In genomic region chr2:154557184-154557832, GRCm38 (mm10) we compare ENCODE assay signal across 12 mouse cellular contexts. TPM values are rescaled to one million over a fixed set of nuclear protein-coding genes. Genes with fewer than 3 reads are reported as not detected.
DNase-seq lines count a peak whose midpoint lies in the region; TF ChIP-seq lines count a peak whose summit lies in the region.
"Had no signal": no experiment of that assay in that cellular context is flagged by ENCODE, and none has a peak within 500 bp of the region (broad histone marks: within the 10 kb centered on the region; RNA-seq: fewer than 3 reads in every experiment).

No protein-coding gene starts in this region.

- TF ChIP-seq POLR2A in kidney, adult 2 months (IDR thresholded peaks at IDR 0.05; ENCODE audit: low read depth, low read length) = no peak
- no peak for TF ChIP-seq POLR2A in cortical plate, adult 2 months (IDR thresholded peaks at IDR 0.05; ENCODE audit: extremely low read depth, insufficient read depth, low read length)

- no peaks in the 10 kb centered on the region for H3K27me3 ChIP-seq in kidney, adult 2 months (replicated peaks; ENCODE audit: control insufficient read depth, insufficient read depth, low read length)

- H3K27ac ChIP-seq in kidney, adult 2 months (ENCODE audit: insufficient read depth, low read depth, low read length) = no peak overlapping the region
- H3K27ac ChIP-seq in cortical plate, adult 2 months (ENCODE audit: insufficient read depth, low read length) = peak overlapping the region; percentile 74; the same call in 1 of the 2 replicates

- H3K36me3 ChIP-seq in kidney, adult 2 months (ENCODE audit: control insufficient read depth, insufficient read depth, low read length) = no peaks in the 10 kb centered on the region

- TF ChIP-seq CTCF in kidney, adult 2 months (conservative IDR thresholded peaks at IDR 0.05; ENCODE audit: insufficient read depth, insufficient read length, low read depth, low read length) = no peak
- TF ChIP-seq CTCF in cortical plate, adult 2 months (IDR thresholded peaks at IDR 0.05; ENCODE audit: extremely low read depth, insufficient read depth, low read length) = no peak

- peak; percentile 42 for DNase-seq in kidney, adult 2 months
- no peak for DNase-seq in kidney, adult 8-10 months
- DNase-seq in 3T3-L1 (ENCODE audit: low read depth, low spot score) = peak; percentile 40
- DNase-seq in kidney, postnatal 4 days = peak; percentile 31 to 53
- no peak for DNase-seq in urinary bladder, postnatal 14 days (ENCODE audit: low spot score)
- no peak for DNase-seq in right cerebral cortex, postnatal 14 days
- no peak for DNase-seq in layer of hippocampus, postnatal 36 days

- 53% methylated on average over 5 of the region's 5 CpGs for WGBS in kidney, adult 2 months

- no peaks in the 10 kb centered on the region for H3K4me1 ChIP-seq in kidney, adult 2 months (ENCODE audit: control insufficient read depth, insufficient read depth, low read length)
- peaks cover 3% of the 10 kb centered on the region for H3K4me1 ChIP-seq in cortical plate, adult 2 months (ENCODE audit: control insufficient read depth, insufficient read depth, low read length)

- H3K4me3 ChIP-seq in kidney, adult 2 months (ENCODE audit: insufficient read depth, low read depth, low read length) = no peak overlapping the region
- H3K4me3 ChIP-seq in cortical plate, adult 2 months (ENCODE audit: insufficient read depth, low read length) = peak overlapping the region; percentile 93

RNA-seq across cellular contexts. Expression of gene Necab3, which starts 1.4 kb away (rescaled TPM):
- polyA plus RNA-seq in kidney, adult 2 months (2012; rRNA removed) = 1.5 and 1.8 TPM in 2 replicates
- 122 and 131 TPM in 2 replicates for polyA plus RNA-seq in cortical plate, adult 2 months (2012; rRNA removed)
- 10 to 100 TPM; 26.8 to 28.6 TPM for total RNA-seq in layer of hippocampus, postnatal 36 days (2021)

RNA-seq across cellular contexts. Expression of gene Actl10, which starts 5.7 kb away (rescaled TPM):
- polyA plus RNA-seq in kidney, adult 2 months (2012; rRNA removed) = 0.05 TPM in 1 of 2 replicates, not detected in the other
- not detected in 2 replicates for polyA plus RNA-seq in cortical plate, adult 2 months (2012; rRNA removed)
- not detected for total RNA-seq in layer of hippocampus, postnatal 36 days (2021)
- total RNA-seq: common myeloid progenitor, adult 5-6 weeks; left cerebral cortex, adult 8-10 months had no signal
- polyA plus RNA-seq: heart, embryonic 11.5 days had no signal

RNA-seq across cellular contexts. Expression of gene 1700003F12Rik, which starts 10.4 kb away (rescaled TPM):
- polyA plus RNA-seq in kidney, adult 2 months (2012; rRNA removed) = 0.29 and 0.52 TPM in 2 replicates
- polyA plus RNA-seq in cortical plate, adult 2 months (2012; rRNA removed) = 0.94 and 1.0 TPM in 2 replicates
- under 1 TPM in 1 of 2 experiments, not detected in 1; 0.99 TPM for total RNA-seq in layer of hippocampus, postnatal 36 days (2021)
- total RNA-seq: common myeloid progenitor, adult 5-6 weeks; megakaryocyte, adult 5-6 weeks had no signal

RNA-seq across cellular contexts. Expression of gene E2f1, which starts 12.4 kb away (rescaled TPM):
- 3.6 and 4.1 TPM in 2 replicates for polyA plus RNA-seq in kidney, adult 2 months (2012; rRNA removed)
- polyA plus RNA-seq in cortical plate, adult 2 months (2012; rRNA removed) = 14.2 and 15.2 TPM in 2 replicates
- 1 to 10 TPM; 4.9 to 5.8 TPM for total RNA-seq in layer of hippocampus, postnatal 36 days (2021)

RNA-seq across cellular contexts. Expression of gene Pxmp4, which starts 46.2 kb away (rescaled TPM):
- 118 and 138 TPM in 2 replicates for polyA plus RNA-seq in kidney, adult 2 months (2012; rRNA removed)
- 20.9 and 21.5 TPM in 2 replicates for polyA plus RNA-seq in cortical plate, adult 2 months (2012; rRNA removed)
- total RNA-seq in layer of hippocampus, postnatal 36 days (2021) = 10 to 100 TPM in 1 of 2 experiments, 1 to 10 TPM in 1; 10.0 to 10.5 TPM

Comparison
In these comparisons a context has a peak if more than half of its experiments do, and no peak if none do; other contexts are left out.
1. DNase-seq: peak in kidney, adult 2 months (single experiment), 3T3-L1 (single experiment) and kidney, postnatal 4 days (2 of 2); none in kidney, adult 8-10 months (0 of 2), urinary bladder, postnatal 14 days (single experiment), right cerebral cortex, postnatal 14 days (single experiment) and layer of hippocampus, postnatal 36 days (0 of 2).
2. RNA of gene Necab3, which starts 1.4 kb away (polyA plus RNA-seq): 122 to 131 TPM in cortical plate, adult 2 months; 1.5 to 1.8 TPM in kidney, adult 2 months; every median in the first group is over 10 times any median in the second.